Mouse (Mus musculus): ENCODE measurements around the gene Cd40lg. TPM values are rescaled to one million over a fixed set of nuclear protein-coding genes. Genes with fewer than 3 reads are reported as not detected.

The Cd40lg gene
- not detected for polyA plus RNA-seq (2014; fragmentation: Illumina TruSeq; extraction: RNeasy Lipid Tissue Mini Kit (QIAGEN cat#74804); ENCODE audit: low read depth, low replicate concordance)

GRCm38 (mm10) chrX:57211876-57212275 is at the start of gene Cd40lg:
Gene Cd40lg (plus strand): TSS chrX:57212143.

Other genes with a start within 250 kb of the Cd40lg start
- gene Brs3, start 169.1 kb upstream of the Cd40lg start, polyA plus RNA-seq (2014; fragmentation: Illumina TruSeq; extraction: RNeasy Lipid Tissue Mini Kit (QIAGEN cat#74804); ENCODE audit: low read depth, low replicate concordance), result not detected
- gene Htatsf1, start 158.6 kb upstream of the Cd40lg start, polyA plus RNA-seq (2014; fragmentation: Illumina TruSeq; extraction: RNeasy Lipid Tissue Mini Kit (QIAGEN cat#74804); ENCODE audit: low read depth, low replicate concordance), result 87.6 TPM
- gene Vgll1, start 124.0 kb upstream of the Cd40lg start, polyA plus RNA-seq (2014; fragmentation: Illumina TruSeq; extraction: RNeasy Lipid Tissue Mini Kit (QIAGEN cat#74804); ENCODE audit: low read depth, low replicate concordance), result not detected
- 32.0 TPM for gene Arhgef6, start 126.6 kb downstream of the Cd40lg start, polyA plus RNA-seq (2014; fragmentation: Illumina TruSeq; extraction: RNeasy Lipid Tissue Mini Kit (QIAGEN cat#74804); ENCODE audit: low read depth, low replicate concordance)
- 61.9 TPM for gene Rbmx, start 180.9 kb downstream of the Cd40lg start, polyA plus RNA-seq (2014; fragmentation: Illumina TruSeq; extraction: RNeasy Lipid Tissue Mini Kit (QIAGEN cat#74804); ENCODE audit: low read depth, low replicate concordance)
- gene Gm364, start 197.0 kb downstream of the Cd40lg start, polyA plus RNA-seq (2014; fragmentation: Illumina TruSeq; extraction: RNeasy Lipid Tissue Mini Kit (QIAGEN cat#74804); ENCODE audit: low read depth, low replicate concordance), result not detected

Data from kidney, adult 10 weeks (tissue).